Mouse (Mus musculus): ENCODE data around the gene Card6.

DNA sequence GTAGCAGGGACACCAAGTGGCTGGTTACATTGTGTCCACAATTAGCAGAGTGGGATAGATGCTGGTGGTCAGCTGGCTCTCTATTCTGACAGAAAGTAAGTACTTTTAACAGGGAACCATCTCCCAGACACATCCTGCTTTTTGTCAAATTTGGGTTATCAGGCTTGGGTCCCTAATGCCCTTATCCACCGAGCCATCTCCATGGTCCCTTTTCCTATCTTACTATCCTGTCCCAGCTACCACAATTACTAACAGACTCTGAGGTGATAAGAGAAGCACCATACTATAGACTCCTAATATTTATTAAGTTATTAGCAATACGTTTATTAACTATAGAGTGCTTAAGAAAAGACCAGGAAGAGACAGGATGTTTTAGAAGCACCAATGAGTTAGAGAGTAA, 31.0 kb upstream of the Card6 start:
- TF ChIP-seq CTCF (IDR thresholded peaks at IDR 0.05; ENCODE audit: low read depth, low read length) (no peak), GATA1 (IDR thresholded peaks at IDR 0.05; ENCODE audit: borderline replicate concordance, low read length) (no peak), TAL1 (conservative IDR thresholded peaks at IDR 0.05; ENCODE audit: low read depth, low read length) (no peak), GATA2 (IDR thresholded peaks at IDR 0.05; ENCODE audit: borderline replicate concordance, low read depth, low read length) (no peak), POLR2AphosphoS5 (IDR thresholded peaks at IDR 0.05; ENCODE audit: insufficient replicate concordance, low read depth, low read length) (no peak)

Data from G1E (cell line).